In the genomic region with DNA sequence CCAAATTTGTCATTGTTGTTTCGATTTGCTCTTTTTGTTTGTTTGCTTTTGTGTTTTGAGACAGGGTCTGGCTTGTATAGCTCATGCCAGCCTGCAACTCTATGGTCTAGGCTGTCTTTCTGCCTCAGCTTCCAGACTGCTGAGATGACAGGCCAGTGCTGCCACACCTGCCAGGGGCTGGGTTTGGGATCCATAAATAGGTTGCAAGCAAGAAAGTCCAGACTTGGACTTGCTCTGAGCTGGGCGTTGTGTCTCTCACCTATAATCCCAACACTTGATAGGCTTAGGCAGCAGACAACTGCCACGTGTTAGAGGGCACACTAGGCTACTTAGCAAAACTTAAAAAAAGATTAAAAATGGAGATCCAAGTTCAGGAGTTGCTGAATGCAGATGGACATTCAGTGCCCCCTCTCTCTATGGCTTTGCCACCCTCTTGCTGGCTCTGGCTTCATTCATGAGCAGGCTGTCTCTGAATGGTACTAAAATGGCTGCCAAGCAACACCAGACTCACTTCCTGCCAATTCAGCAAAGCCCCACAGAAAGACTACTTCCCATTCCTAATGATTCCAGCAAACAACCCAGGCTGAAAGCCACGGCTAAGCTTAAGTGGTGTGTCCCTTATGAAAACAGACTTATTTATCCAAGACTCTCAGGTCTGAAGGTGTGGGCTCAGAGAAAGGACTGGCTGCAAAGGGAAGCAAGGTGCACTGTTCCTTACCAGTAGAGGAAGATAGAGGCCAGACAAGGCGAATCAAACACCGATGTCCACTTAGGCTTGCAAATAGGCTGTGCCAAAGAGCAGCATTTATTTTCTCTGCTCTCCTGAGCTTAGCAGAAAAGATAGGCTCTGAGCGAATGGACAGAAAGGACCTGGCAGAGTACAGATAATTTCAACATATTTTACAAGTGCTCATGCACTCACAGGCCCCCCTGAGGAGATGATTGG, we compare ENCODE assay signal across 10 mouse cellular contexts. TPM values are rescaled to one million over a fixed set of nuclear protein-coding genes. Genes with fewer than 3 reads are reported as not detected.
DNase-seq lines count a peak whose midpoint lies in the region; ATAC-seq and TF ChIP-seq lines count a peak whose summit lies in the region.
"Had no signal": no experiment of that assay in that cellular context is flagged by ENCODE, and none has a peak within 500 bp of the region (broad histone marks: within the 10 kb centered on the region; RNA-seq: fewer than 3 reads in every experiment).

No protein-coding gene starts in this region.

- intact Hi-C loops in gastrocnemius, adult 2 months (cut with DNase I): loop anchor here (1.0 kb wide), 1 partner anchor 12 kb away; no protein-coding TSS in a partner anchor

- peak; percentile 40 for ATAC-seq in megakaryocyte-erythroid progenitor cell, adult 5-6 weeks (replicated peaks; ENCODE audit: low FRiP score, low TSS enrichment, poor library complexity, severe bottlenecking)

- peak overlapping the region; percentile 100 for H3K27ac ChIP-seq in gastrocnemius, adult 2 months
- H3K27ac ChIP-seq: macrophage had no signal

- no peak for TF ChIP-seq CTCF in gastrocnemius, adult 2 months (IDR thresholded peaks at IDR 0.05)

- DNase-seq in gastrocnemius, adult 2 months: peak; percentile 84
- DNase-seq in gastrocnemius, postnatal 4 days (ENCODE audit: low spot score in 2 of 2): no peak
- DNase-seq in lung, adult 18-20 months: peak; percentile 31 to 46
- no peak for DNase-seq in lung, postnatal 4 days
- peak; percentile 84 for DNase-seq in brain, adult 2 months (ENCODE audit: low read depth, low spot score)
- no peak for DNase-seq in right cerebral cortex, postnatal 10 days (ENCODE audit: low spot score in 2 of 2)
- DNase-seq in right cerebral cortex, postnatal 4 days: no peak
- DNase-seq: adrenal gland, postnatal 36 days had no signal

- H3K4me3 ChIP-seq in gastrocnemius, adult 2 months: peak overlapping the region; percentile 91

RNA-seq across cellular contexts. Expression of a gene that starts 8.7 kb away (rescaled TPM):
- total RNA-seq in gastrocnemius, adult 2 months (2021): 100 to 1,000 TPM; 144 to 162 TPM
- total RNA-seq in gastrocnemius, postnatal 4 days (2021): 10 to 100 TPM; 21.4 to 33.2 TPM
- 22.9 and 24.6 TPM in 2 replicates for total RNA-seq in megakaryocyte-erythroid progenitor cell, adult 5-6 weeks (2014; fragmentation: Nextera tagmentation)
- total RNA-seq in megakaryocyte-erythroid progenitor cell, adult 5-6 weeks (2017): 19.9 and 25.0 TPM in 2 replicates

Comparison
In these comparisons a context has a peak if more than half of its experiments do, and no peak if none do; other contexts are left out.
1. DNase-seq: peak in gastrocnemius, adult 2 months (single experiment), lung, adult 18-20 months (2 of 2) and brain, adult 2 months (single experiment); none in gastrocnemius, postnatal 4 days (0 of 2), lung, postnatal 4 days (0 of 2), right cerebral cortex, postnatal 10 days (0 of 2) and right cerebral cortex, postnatal 4 days (single experiment).
2. RNA of a gene that starts 8.7 kb away (total RNA-seq): 144 to 162 TPM in gastrocnemius, adult 2 months; 21.4 to 33.2 TPM in gastrocnemius, postnatal 4 days and 19.9 to 25.0 TPM in megakaryocyte-erythroid progenitor cell, adult 5-6 weeks; every median in the first group is over 4 times any median in the second.